8 mouse cellular contexts compared by ENCODE assay signal in the genomic region with DNA sequence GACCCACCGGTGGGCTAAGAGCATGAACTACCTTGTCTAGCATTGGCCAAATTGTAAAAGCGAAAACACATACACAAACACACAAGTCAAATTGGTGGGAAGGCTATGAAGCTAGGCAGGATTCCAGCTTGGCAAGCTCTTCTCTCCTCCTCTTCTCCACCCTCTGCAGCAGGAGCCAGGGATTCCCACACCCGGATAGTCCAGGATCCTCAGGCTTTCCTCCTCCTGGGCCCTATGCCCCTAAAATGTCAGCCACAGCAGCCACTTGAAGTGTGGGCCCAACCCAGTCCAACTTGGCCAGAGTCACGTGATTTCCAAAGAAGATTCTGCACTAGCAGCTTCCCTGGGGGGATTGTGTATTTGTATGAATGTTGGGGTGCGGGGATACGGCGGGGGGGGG. TPM values are rescaled to one million over a fixed set of nuclear protein-coding genes. Genes with fewer than 3 reads are reported as not detected.
DNase-seq lines count a peak whose midpoint lies in the region; ATAC-seq lines count a peak whose summit lies in the region.

No protein-coding gene starts in this region.

- no peak for ATAC-seq in heart, embryonic 11.5 days (replicated peaks; ENCODE audit: insufficient number of reproducible peaks, low FRiP score, low TSS enrichment)
- no peak for ATAC-seq in limb, embryonic 11.5 days (ENCODE audit: insufficient number of reproducible peaks, low FRiP score, low TSS enrichment, low read depth)
- ATAC-seq in midbrain, embryonic 14.5 days (ENCODE audit: low FRiP score, low TSS enrichment), result no peak

- no peak overlapping the region for H3K27ac ChIP-seq in brown adipose tissue, adult 24 weeks (replicated peaks; ENCODE audit: low read depth, low read length)
- H3K27ac ChIP-seq in heart, embryonic 11.5 days (ENCODE audit: low read depth, low read length), result peak overlapping the region; percentile 98
- H3K27ac ChIP-seq in limb, embryonic 11.5 days (replicated peaks; ENCODE audit: low read depth, low read length), result peak overlapping the region; percentile 95
- H3K27ac ChIP-seq in midbrain, embryonic 14.5 days (replicated peaks; ENCODE audit: low read depth, low read length), result peak overlapping the region; percentile 98

- no peaks in the 10 kb centered on the region for H3K9me3 ChIP-seq in heart, embryonic 11.5 days (replicated peaks; ENCODE audit: control insufficient read depth, low read length)
- no peaks in the 10 kb centered on the region for H3K9me3 ChIP-seq in limb, embryonic 11.5 days (ENCODE audit: control insufficient read depth, low read length)
- no peaks in the 10 kb centered on the region for H3K9me3 ChIP-seq in midbrain, embryonic 14.5 days (ENCODE audit: control insufficient read depth, low read length)

- peak; percentile 35 for DNase-seq in cerebellum, adult 11 months
- no peak for DNase-seq in cerebellum, postnatal 4 days (ENCODE audit: low spot score in 2 of 2)
- DNase-seq in limb, embryonic 11.5 days (ENCODE audit: low spot score), result no peak
- no peak for DNase-seq in midbrain, embryonic 14.5 days
- DNase-seq in left cerebral cortex, adult 11 months (ENCODE audit: low spot score), result no peak
- DNase-seq in layer of hippocampus, adult 11-12 months (ENCODE audit: low spot score), result no peak

- H3K4me2 ChIP-seq in heart, embryonic 11.5 days, result peak overlapping the region; percentile 84
- H3K4me2 ChIP-seq in limb, embryonic 11.5 days (ENCODE audit: low read depth, severe bottlenecking), result peak overlapping the region; percentile 47
- H3K4me2 ChIP-seq in midbrain, embryonic 14.5 days (ENCODE audit: low read length), result peak overlapping the region; percentile 100

- peak overlapping the region; percentile 96; the same call in 1 of the 2 replicates for H3K9ac ChIP-seq in heart, embryonic 11.5 days (ENCODE audit: low read depth, low read length)
- H3K9ac ChIP-seq in limb, embryonic 11.5 days (ENCODE audit: low read length), result no peak overlapping the region
- peak overlapping the region; percentile 98; the same call in 1 of the 2 replicates for H3K9ac ChIP-seq in midbrain, embryonic 14.5 days (replicated peaks; ENCODE audit: low read length)

- H3K4me1 ChIP-seq in brown adipose tissue, adult 24 weeks (ENCODE audit: control insufficient read depth, insufficient read depth, insufficient read length, low read length), result peaks cover 25% of the 10 kb centered on the region
- H3K4me1 ChIP-seq in heart, embryonic 11.5 days (ENCODE audit: control insufficient read depth, insufficient read depth, low read length), result peaks cover 63% of the 10 kb centered on the region
- H3K4me1 ChIP-seq in limb, embryonic 11.5 days (ENCODE audit: control insufficient read depth, insufficient read depth, low read length), result peaks cover 38% of the 10 kb centered on the region
- H3K4me1 ChIP-seq in midbrain, embryonic 14.5 days (ENCODE audit: control insufficient read depth, insufficient read depth, low read length), result peaks cover 59% of the 10 kb centered on the region

- H3K4me3 ChIP-seq in brown adipose tissue, adult 24 weeks (ENCODE audit: insufficient read depth, low read depth, low read length), result peak overlapping the region; percentile 3; the same call in 1 of the 2 replicates
- H3K4me3 ChIP-seq in heart, embryonic 11.5 days (ENCODE audit: low read depth, low read length), result peak overlapping the region; percentile 96
- peak overlapping the region; percentile 78 for H3K4me3 ChIP-seq in limb, embryonic 11.5 days (ENCODE audit: low read depth, low read length)
- H3K4me3 ChIP-seq in midbrain, embryonic 14.5 days (replicated peaks; ENCODE audit: low read depth, low read length), result peak overlapping the region; percentile 88

- no peaks in the 10 kb centered on the region for H3K36me3 ChIP-seq in heart, embryonic 11.5 days (ENCODE audit: control insufficient read depth, insufficient read depth, low read length)
- no peaks in the 10 kb centered on the region for H3K36me3 ChIP-seq in limb, embryonic 11.5 days (ENCODE audit: control insufficient read depth, insufficient read depth, low read length)
- no peaks in the 10 kb centered on the region for H3K36me3 ChIP-seq in midbrain, embryonic 14.5 days (ENCODE audit: control insufficient read depth, insufficient read depth, low read length)

- 72% methylated on average over 7 of the region's 7 CpGs for WGBS in heart, embryonic 11.5 days (ENCODE audit: insufficient replicate concordance)
- WGBS in limb, embryonic 11.5 days, result 64% methylated on average over 7 of the region's 7 CpGs
- WGBS in midbrain, embryonic 14.5 days, result 57% methylated on average over 7 of the region's 7 CpGs

- no peaks in the 10 kb centered on the region for H3K27me3 ChIP-seq in heart, embryonic 11.5 days (ENCODE audit: control insufficient read depth, insufficient read depth, low read length)
- no peaks in the 10 kb centered on the region for H3K27me3 ChIP-seq in limb, embryonic 11.5 days (ENCODE audit: control insufficient read depth, insufficient read depth, low read length)
- no peaks in the 10 kb centered on the region for H3K27me3 ChIP-seq in midbrain, embryonic 14.5 days (ENCODE audit: control insufficient read depth, insufficient read depth, low read length)

RNA-seq across cellular contexts. Expression of gene Pprc1, which starts 1.3 kb away (rescaled TPM):
- polyA plus RNA-seq in brown adipose tissue, adult 24 weeks (2012; ENCODE audit: insufficient read depth, insufficient read length, missing spikeins), result 3.9 and 6.6 TPM in 2 replicates
- polyA plus RNA-seq in heart, embryonic 11.5 days (2014; fragmentation: Nextera tagmentation; extraction: Ambion mirVana), result 36.8 and 46.7 TPM in 2 replicates
- 55.2 and 55.5 TPM in 2 replicates for polyA plus RNA-seq in limb, embryonic 11.5 days (2014; fragmentation: Nextera tagmentation; extraction: Ambion mirVana)
- 21.1 and 21.5 TPM in 2 replicates for polyA plus RNA-seq in midbrain, embryonic 14.5 days (2014; fragmentation: Nextera tagmentation; extraction: Ambion mirVana)

RNA-seq across cellular contexts. Expression of gene Ldb1, which starts 1.6 kb away (rescaled TPM):
- 23.9 and 26.5 TPM in 2 replicates for polyA plus RNA-seq in brown adipose tissue, adult 24 weeks (2012; ENCODE audit: insufficient read depth, insufficient read length, missing spikeins)
- 53.6 and 59.7 TPM in 2 replicates for polyA plus RNA-seq in heart, embryonic 11.5 days (2014; fragmentation: Nextera tagmentation; extraction: Ambion mirVana)
- polyA plus RNA-seq in limb, embryonic 11.5 days (2014; fragmentation: Nextera tagmentation; extraction: Ambion mirVana), result 93.1 and 97.6 TPM in 2 replicates
- 116 and 145 TPM in 2 replicates for polyA plus RNA-seq in midbrain, embryonic 14.5 days (2014; fragmentation: Nextera tagmentation; extraction: Ambion mirVana)

RNA-seq across cellular contexts. Expression of gene Nolc1, which starts 32.3 kb away (rescaled TPM):
- polyA plus RNA-seq in brown adipose tissue, adult 24 weeks (2012; ENCODE audit: insufficient read depth, insufficient read length, missing spikeins), result 21.2 and 26.8 TPM in 2 replicates
- 64.1 and 65.4 TPM in 2 replicates for polyA plus RNA-seq in heart, embryonic 11.5 days (2014; fragmentation: Nextera tagmentation; extraction: Ambion mirVana)
- polyA plus RNA-seq in limb, embryonic 11.5 days (2014; fragmentation: Nextera tagmentation; extraction: Ambion mirVana), result 133 and 149 TPM in 2 replicates
- 54.1 and 74.4 TPM in 2 replicates for polyA plus RNA-seq in midbrain, embryonic 14.5 days (2014; fragmentation: Nextera tagmentation; extraction: Ambion mirVana)

RNA-seq across cellular contexts. Expression of gene Hps6, which starts 40.1 kb away (rescaled TPM):
- 1.8 and 2.1 TPM in 2 replicates for polyA plus RNA-seq in brown adipose tissue, adult 24 weeks (2012; ENCODE audit: insufficient read depth, insufficient read length, missing spikeins)
- 3.0 and 3.6 TPM in 2 replicates for polyA plus RNA-seq in heart, embryonic 11.5 days (2014; fragmentation: Nextera tagmentation; extraction: Ambion mirVana)
- 2.7 and 3.1 TPM in 2 replicates for polyA plus RNA-seq in limb, embryonic 11.5 days (2014; fragmentation: Nextera tagmentation; extraction: Ambion mirVana)
- 1.4 and 1.5 TPM in 2 replicates for polyA plus RNA-seq in midbrain, embryonic 14.5 days (2014; fragmentation: Nextera tagmentation; extraction: Ambion mirVana)

RNA-seq across cellular contexts. Expression of gene Armh3, which starts 45.1 kb away (rescaled TPM):
- polyA plus RNA-seq in brown adipose tissue, adult 24 weeks (2012; ENCODE audit: insufficient read depth, insufficient read length, missing spikeins), result 6.6 and 8.3 TPM in 2 replicates
- polyA plus RNA-seq in heart, embryonic 11.5 days (2014; fragmentation: Nextera tagmentation; extraction: Ambion mirVana), result 9.6 and 11.9 TPM in 2 replicates
- polyA plus RNA-seq in limb, embryonic 11.5 days (2014; fragmentation: Nextera tagmentation; extraction: Ambion mirVana), result 15.0 and 16.3 TPM in 2 replicates
- 18.6 and 21.8 TPM in 2 replicates for polyA plus RNA-seq in midbrain, embryonic 14.5 days (2014; fragmentation: Nextera tagmentation; extraction: Ambion mirVana)

Comparison
In these comparisons a context has a peak if more than half of its experiments do, and no peak if none do; other contexts are left out.
1. H3K4me3 ChIP-seq: peak in every context shown above with its lines; median percentile 96 in heart, embryonic 11.5 days; 88 in midbrain, embryonic 14.5 days; 78 in limb, embryonic 11.5 days; 3 in brown adipose tissue, adult 24 weeks.
2. H3K4me2 ChIP-seq: peak in every context shown above with its lines; median percentile 100 in midbrain, embryonic 14.5 days; 84 in heart, embryonic 11.5 days; 47 in limb, embryonic 11.5 days.